Mouse (Mus musculus) gastrocnemius, postnatal 10 days (tissue): ENCODE data around the gene Pik3r2. TPM values are rescaled to one million over a fixed set of nuclear protein-coding genes. Genes with fewer than 3 reads are reported as not detected.
A peak's percentile ranks its signal among the peaks of the same experiment; 100 is the strongest.

Experiments
- DNase-seq: peaks from one replicate; pipeline ENCODE4 v3.0.0; 2021; ENCODE audit warnings: mixed read lengths
- microRNA-seq, 2 experiments: library from miRNA; unstranded; fragments of <30 nt; microRNA quantifications; one replicate each; pipeline ENCODE4 v1.2.0; 2021
- total RNA-seq, 2 experiments: library from RNA; stranded (reverse); gene quantifications; 2 replicates each; pipeline ENCODE4 v1.2.3; 2021

The Pik3r2 gene
- total RNA-seq, 2 experiments from 2014 or later: 39.4 to 47.2 TPM

DNA sequence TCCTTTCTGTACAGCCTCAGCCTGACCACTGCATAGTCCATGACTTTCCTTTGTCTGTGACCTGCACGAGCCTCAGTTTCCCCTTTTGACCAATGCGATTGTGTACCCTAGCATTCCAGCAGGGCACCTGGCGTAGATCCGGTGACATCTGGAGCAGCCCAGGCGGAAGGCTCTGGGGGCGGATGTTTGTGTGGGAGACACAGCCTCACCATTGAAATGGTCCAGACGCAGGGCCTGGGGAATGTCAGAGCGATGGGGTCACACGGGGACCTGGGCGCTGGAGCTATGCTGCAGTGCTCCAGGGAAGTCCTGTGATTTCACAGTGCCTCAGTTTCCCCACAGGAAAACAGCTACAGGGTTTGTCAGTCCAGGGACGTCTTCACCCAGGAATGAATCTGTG is 34.3 kb downstream of the Pik3r2 start:
- DNase-seq: no peak

DNA sequence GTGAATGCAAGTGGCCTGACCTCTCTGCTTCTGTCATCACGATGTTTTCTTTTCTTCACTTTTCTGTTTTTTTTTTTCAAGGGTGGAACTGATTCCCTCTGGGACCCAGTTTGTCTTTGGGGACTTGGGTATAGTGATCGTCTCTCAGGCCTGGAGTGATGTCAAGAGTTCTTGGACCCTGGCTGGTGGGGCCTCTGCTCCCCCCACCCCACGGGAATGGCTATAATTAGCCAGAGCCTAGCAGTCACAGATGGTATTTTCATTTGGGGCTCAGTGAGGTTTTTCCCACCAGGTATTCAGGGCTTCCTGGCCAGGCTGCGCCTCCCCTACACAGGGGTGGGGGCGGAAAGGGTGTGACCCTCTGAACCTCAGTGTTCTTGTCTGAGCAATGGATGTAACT is 34.9 kb downstream of the Pik3r2 start:
- DNase-seq: no peak

DNA sequence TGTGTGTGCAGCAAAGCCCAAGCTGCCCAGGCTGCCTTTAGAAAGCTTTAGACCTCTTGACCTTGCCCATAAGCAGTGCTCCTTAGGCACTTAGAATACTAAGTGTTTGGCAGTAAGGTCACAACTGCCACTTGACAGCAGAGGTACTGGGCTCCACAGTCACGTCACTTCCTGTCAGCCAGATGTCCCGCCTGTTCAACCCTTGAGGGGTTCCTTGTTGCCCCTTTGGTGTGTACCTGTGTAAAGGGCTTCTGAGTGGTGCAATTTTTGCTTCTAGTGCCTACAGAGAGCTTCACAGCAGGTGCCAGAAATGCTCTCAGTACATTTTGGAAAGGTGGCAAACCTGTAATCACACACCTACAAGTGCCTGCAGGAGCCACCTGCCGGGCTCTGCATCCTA is 38.3 kb downstream of the Pik3r2 start:
- DNase-seq: no peak

DNA sequence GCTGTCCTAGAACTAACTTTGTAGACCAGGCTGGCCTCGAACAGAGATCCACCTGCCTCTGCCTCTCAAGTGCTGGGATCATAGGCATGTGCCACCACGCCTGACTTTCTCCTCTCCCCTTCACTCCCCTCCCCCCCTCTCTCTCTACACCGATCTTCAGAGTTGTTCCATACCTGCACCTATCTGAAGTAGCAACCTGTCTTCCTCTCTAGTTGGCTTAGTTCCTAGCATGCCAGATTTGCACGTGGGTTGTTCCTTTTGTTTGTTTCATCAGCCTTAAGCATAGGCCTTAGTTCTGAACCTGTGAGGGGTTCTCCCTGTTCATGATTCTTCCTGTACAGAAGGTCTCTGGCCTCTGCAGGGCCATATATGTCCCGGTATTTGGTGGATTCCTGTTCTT is 38.8 kb downstream of the Pik3r2 start:
- DNase-seq: no peak

DNA sequence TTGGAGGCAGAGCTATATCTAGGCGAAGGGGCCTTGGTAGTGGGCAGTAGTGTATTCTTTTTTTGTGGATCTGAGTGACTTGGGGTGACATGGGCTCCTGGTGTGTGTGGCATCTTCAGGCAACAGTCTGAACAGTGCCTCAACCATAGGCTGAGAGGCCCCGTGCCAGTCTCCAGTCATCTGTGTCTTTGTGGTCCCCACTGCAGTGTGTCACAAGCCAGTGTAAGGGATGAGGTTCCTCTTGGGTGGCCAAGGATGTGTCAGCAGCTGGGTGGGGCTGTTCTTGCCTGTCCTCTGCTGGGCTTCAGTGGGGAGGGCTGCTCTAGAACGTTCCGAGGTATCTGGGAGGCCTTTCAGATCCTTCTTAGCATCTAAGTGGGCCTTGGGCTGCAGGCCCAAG is 45.6 kb downstream of the Pik3r2 start:
- DNase-seq: peak; percentile 3

DNA sequence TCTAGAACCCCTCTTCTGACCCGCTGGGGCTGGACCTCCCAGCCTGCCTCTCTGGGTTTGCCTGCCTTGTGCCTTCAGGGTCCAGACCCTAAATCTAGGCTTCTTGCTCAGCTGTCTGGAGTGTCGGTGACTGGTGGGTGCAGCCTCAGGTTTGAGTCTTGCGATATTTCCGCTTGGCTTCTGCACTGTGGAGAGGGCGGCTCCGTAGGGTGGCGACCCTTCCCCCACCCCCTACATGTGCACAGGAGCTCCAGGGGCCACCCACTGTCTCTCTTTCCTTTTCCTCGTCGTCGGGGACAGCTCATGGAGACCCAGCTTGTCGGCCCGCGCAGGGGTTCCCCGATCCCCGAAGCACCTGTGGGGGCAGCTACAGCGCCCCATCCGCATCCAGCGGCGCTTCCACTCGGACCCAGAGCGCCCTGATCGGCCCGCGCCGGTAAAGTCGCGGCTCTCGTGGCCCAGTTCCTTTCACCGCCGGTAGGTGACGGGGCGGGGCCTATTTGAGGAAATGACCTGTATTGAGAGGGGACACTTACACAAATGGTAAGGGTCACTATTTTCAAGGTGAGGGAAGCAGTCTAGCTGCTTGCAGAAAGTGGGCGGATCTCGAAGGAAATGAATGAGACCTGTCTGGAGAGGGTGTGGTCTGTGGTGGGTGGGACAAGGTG is 46.6 kb downstream of the Pik3r2 start:
- peak; percentile 5 for DNase-seq

DNA sequence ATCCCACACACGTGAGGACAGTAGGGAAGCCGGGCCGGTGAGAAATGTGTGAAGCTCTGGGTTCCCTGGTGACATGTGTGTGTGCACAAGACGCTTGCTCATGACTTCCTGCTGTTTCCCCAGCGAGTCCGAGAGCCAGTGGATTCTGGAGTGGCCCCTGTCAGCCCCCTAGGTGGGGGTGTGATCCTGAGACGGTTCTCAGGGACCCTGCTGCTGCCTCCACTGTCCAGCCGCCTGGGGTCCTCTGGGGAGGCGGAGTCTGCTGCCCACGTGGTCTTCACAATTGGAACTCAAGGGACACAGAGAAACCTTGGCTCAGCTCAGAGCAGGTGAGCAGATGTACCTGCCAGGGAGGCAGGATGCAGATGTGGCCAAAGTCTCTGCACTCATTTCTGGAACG is 49.8 kb downstream of the Pik3r2 start:
- DNase-seq: peak; percentile 3

DNA sequence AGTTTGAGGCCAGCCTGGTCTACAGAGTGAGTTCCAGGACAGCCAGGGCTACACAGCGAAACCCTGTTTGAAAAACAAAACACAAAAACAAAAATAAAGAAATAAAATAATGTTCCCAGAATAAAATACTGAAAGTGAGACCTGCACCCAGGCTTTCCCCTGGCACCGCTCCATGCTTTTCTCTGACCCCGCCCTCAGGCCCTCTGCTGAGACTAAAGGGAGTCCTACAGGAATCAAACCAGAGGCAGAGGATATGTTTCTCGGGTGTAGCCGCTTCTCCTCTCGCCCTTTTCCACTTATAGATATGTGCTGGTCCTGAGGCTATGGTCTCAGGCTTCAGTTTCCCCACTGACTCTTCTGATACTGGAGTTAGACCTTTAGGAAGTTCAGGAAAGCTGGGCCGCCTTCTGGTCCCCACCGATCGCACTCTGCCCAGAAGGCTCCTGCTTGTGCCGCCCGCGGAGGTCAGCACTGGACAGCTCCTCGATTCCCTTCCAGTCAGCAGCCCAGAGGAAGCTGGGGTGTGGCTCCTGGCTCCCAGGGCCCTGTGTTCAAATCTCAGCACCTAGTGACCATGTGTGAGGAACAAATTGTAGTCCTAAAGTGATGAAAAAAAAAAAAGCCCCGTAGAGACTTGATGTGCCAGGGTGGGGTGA is 50.6 kb downstream of the Pik3r2 start:
- peak; percentile 34 for DNase-seq

DNA sequence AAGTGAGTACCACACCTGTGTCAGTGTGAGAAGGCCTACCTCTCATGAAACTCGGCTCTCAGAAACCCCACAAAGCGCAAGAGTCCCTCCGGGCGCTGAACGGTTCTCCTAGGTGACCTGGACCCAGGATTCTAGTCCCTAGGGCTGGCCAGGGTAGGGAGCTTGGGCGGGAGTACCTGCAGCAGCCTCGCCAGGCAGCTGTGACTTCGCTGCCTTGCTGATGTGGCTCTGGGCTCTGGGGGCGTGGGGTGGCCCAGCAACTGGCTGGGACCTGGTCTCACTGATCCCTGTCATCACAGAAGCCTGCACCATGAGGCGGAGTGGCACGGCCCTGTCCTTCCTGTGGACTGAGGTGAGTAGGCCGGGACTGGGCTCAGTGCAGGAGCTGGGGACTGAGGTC is 52.3 kb downstream of the Pik3r2 start:
- DNase-seq: peak; percentile 3

DNA sequence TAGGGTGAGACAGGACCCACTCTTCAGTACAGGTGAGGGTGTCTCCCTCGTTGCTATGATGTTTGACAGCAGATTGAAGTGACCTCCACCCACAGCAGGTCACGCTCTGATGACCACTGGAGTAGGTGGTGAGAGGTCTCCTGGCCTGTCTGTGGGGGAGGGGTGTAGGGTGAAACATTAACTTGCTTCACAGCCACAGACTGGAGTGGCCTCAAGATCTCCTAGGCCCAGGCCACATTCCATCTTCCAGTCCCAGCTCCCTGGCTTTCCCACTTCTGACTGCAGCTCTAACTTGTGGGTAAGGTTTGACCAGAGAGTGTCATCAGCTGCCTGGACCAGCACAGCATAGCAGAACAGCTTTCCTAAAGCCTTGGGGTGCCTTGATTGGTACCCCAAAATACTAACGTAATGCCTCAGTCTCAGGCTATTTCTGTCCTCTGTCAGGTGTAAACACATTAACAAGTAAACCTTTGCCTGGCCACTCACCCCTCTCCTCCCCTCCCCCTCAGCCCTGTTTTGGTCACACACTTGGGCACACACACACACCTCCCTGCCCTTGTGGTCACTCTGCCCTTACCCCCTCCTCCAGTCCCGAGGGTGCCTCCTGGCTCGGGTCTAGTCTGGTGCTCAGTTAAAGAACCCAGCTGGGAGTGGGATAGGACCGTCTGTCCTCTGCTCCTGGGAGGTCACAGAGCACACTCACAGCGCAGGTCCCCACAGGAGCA is 52.9 kb downstream of the Pik3r2 start, which contains the start of gene Pde4c:
Gene Pde4c (plus strand): TSS at position 235 of the 725 bp plus-strand sequence.
- peak; percentile 2 for DNase-seq

DNA sequence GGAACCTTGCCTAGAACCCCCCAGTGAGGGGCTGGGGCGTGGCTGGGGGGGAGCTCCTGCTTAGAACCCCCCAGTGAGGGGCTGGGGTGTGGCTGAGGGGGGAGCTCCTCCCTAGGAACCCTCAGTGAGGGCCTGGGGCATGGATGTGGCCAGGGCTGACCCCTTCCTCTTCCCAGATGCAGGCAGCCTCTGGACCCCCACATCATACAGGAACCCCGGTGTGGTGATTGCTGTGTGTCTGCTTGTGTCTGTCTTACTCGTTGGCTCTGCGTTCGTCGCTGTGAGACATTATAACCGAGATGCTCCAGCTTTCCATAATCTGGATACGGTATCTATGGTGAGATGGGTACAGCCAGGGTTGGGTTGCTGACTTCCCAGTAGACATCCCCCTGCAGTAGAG is 54.9 kb downstream of the Pik3r2 start:
- DNase-seq: peak; percentile 3

DNA sequence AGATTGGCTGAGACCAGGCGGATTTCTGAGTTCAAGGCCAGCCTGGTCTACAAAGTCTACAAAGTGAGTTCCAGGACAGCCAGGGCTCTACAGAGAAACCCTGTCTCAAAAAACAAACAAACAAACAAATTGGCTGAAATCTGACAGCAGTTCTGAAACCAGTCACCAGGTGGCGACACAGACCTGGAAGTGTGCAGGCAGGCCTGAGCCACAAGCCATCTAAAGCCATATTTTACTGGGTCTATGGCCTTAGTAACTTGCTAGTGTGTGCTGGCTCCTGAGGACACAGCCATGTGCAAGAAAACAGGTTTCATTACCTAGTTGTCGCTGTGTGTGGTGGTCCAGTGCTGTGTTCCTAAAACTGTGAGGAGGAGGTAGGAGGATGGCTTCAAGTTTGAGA is 55.8 kb downstream of the Pik3r2 start:
- peak; percentile 81 for DNase-seq

DNA sequence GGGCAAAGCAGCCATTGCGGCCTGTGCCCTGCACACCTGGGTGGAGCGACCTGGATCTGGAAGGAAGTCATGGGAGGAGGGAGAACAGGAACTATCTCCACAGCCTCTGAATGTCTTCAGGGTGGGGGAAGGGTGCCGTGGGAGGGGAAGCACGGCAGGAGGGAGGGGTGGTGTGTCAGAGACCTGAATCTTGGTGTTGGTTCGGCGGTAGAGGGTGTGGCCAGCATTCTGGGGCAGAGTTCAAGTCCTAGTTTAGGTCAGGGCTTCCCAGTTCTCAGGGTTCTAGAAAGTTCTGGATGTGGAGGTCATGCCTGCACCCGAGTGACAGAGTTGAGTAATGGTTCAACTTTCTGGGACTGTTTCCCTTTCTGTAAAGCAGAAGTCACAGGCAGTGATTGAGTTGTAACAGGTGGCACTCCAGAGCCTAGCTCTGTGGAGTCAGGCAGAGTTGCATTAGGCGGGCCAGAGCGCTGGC is 56.7 kb downstream of the Pik3r2 start:
- peak; percentile 6 for DNase-seq

DNA sequence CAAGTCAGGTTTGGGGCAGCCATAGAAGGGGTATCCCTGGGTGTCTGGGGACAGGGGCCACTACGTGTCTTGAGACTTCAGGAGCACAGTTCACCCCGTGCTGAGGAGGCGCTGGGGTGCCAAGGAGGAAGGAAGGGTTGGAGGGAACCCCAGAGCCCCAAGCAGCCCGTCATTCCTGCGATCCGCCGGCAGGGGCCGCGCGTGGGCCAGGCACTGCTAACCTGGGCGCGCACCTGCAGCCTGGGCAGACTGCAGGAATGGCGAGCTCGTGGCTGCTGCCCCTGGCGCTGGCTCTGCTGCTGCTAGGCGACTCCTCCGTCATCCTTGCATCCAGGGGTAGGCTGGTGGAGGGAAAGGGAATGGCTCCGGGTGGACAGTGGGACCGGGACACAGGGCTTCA is 58.2 kb downstream of the Pik3r2 start, which contains the start of gene Gm3336:
Gene Gm3336 (plus strand): TSS at position 247 of the 400 bp plus-strand sequence.
- DNase-seq: peak; percentile 52

Small RNAs within 50 kb of the gene (microRNA-seq; reads per million reads assigned to microRNA genes)
- 0 reads per million in 2 experiments for gene Mir7240

Other genes with a start within 250 kb of the Pik3r2 start
- 100 to 1,000 TPM; 135 to 145 TPM for gene Fkbp8, start 249.0 kb downstream of the Pik3r2 start, total RNA-seq
- 10 to 100 TPM; 57.8 to 61.0 TPM for gene Kxd1, start 248.8 kb downstream of the Pik3r2 start, total RNA-seq
- gene Ell, start 237.3 kb downstream of the Pik3r2 start, total RNA-seq: 10 to 100 TPM; 12.7 to 19.8 TPM
- 10 to 100 TPM; 30.0 to 31.6 TPM for gene Isyna1, start 182.3 kb downstream of the Pik3r2 start, total RNA-seq
- 10 to 100 TPM; 31.1 to 40.1 TPM for gene Ssbp4, start 167.8 kb downstream of the Pik3r2 start, total RNA-seq
- 1 to 10 TPM; 1.2 to 3.0 TPM for gene Lrrc25, start 160.6 kb downstream of the Pik3r2 start, total RNA-seq
- not detected for gene Gdf15, start 144.3 kb downstream of the Pik3r2 start, total RNA-seq
- 10 to 100 TPM; 22.5 to 23.4 TPM for gene Pgpep1, start 116.3 kb downstream of the Pik3r2 start, total RNA-seq
- 10 to 100 TPM; 82.3 to 83.0 TPM for gene Lsm4, start 103.5 kb downstream of the Pik3r2 start, total RNA-seq
- gene Jund, start 77.8 kb downstream of the Pik3r2 start, total RNA-seq: 100 to 1,000 TPM in 1 of 2 experiments, 10 to 100 TPM in 1; 79.2 to 130 TPM
- gene Iqcn, start 73.3 kb downstream of the Pik3r2 start, total RNA-seq: not detected
- gene Gm3336, start 58.2 kb downstream of the Pik3r2 start, total RNA-seq: not detected
- 1 to 10 TPM; 2.5 to 3.0 TPM for gene Pde4c, start 53.0 kb downstream of the Pik3r2 start, total RNA-seq
- 10 to 100 TPM; 44.6 to 50.4 TPM for gene Rab3a, start 22.0 kb downstream of the Pik3r2 start, total RNA-seq
- 10 to 100 TPM; 30.1 to 31.4 TPM for gene Mpv17l2, start 15.8 kb downstream of the Pik3r2 start, total RNA-seq
- 1 to 10 TPM; 7.2 to 8.9 TPM for gene Mast3, start 28.3 kb upstream of the Pik3r2 start, total RNA-seq
- under 1 TPM; 0.16 to 0.23 TPM for gene Il12rb1, start 31.7 kb upstream of the Pik3r2 start, total RNA-seq
- 10 to 100 TPM in 1 of 2 experiments, 1 to 10 TPM in 1; 4.3 to 27.1 TPM for gene Arrdc2, start 63.0 kb upstream of the Pik3r2 start, total RNA-seq
- gene Kcnn1, start 86.5 kb upstream of the Pik3r2 start, total RNA-seq: 1 to 10 TPM; 3.7 to 3.8 TPM
- 10 to 100 TPM; 42.8 to 45.0 TPM for gene Ccdc124, start 97.2 kb upstream of the Pik3r2 start, total RNA-seq
- under 1 TPM in 1 of 2 experiments, not detected in 1; 0.09 TPM for gene Slc5a5, start 116.0 kb upstream of the Pik3r2 start, total RNA-seq
- gene Rpl18a, start 120.7 kb upstream of the Pik3r2 start, total RNA-seq: 1,000 to 10,000 TPM; 1,533 to 1,604 TPM
- 10 to 100 TPM; 17.3 to 24.5 TPM for gene Map1s, start 129.2 kb upstream of the Pik3r2 start, total RNA-seq